Mouse (Mus musculus) forebrain, postnatal 0 days (tissue): Measurements from ENCODE around the gene Fam83e. TPM values are rescaled to one million over a fixed set of nuclear protein-coding genes. Genes with fewer than 3 reads are reported as not detected.

Source experiments
- ATAC-seq: fragments of 200-750 bp; cut with Nextera tagmentation; 2 replicates; pipeline ENCODE4 v1.8.0; 2017; ENCODE audit warnings: mild to moderate bottlenecking, moderate library complexity
- DNase-seq: peaks from one replicate; pipeline ENCODE4 v3.0.0-alpha.2; 2015
- H3K27ac ChIP-seq: fragments of 300-500 bp; sonication (generic); 2 replicates; pipeline ENCODE4 v1.5.1; 2014; ENCODE audit warnings: low read depth, mild to moderate bottlenecking, antibody characterized with exemption, low read length, moderate library complexity, mixed read lengths
- H3K27me3 ChIP-seq: fragments of 300-500 bp; sonication (generic); 2 replicates; pipeline ENCODE4 v1.6.1; 2014; ENCODE audit warnings: mild to moderate bottlenecking, low read length, mixed read lengths; ENCODE audit not compliant: insufficient read depth
- H3K36me3 ChIP-seq: fragments of 300-500 bp; sonication (generic); 2 replicates; pipeline ENCODE4 v1.6.1; 2014; ENCODE audit warnings: mild to moderate bottlenecking, moderate library complexity; ENCODE audit not compliant: insufficient read depth
- H3K4me1 ChIP-seq: fragments of 300-500 bp; sonication (generic); 2 replicates; pipeline ENCODE4 v1.6.1; 2014; ENCODE audit warnings: antibody characterized with exemption; ENCODE audit not compliant: insufficient read depth
- H3K4me2 ChIP-seq: fragments of 300-500 bp; sonication (generic); 2 replicates; pipeline ENCODE4 v1.6.1; 2014; ENCODE audit warnings: low read depth, mild to moderate bottlenecking, moderate library complexity
- H3K4me3 ChIP-seq: fragments of 300-500 bp; sonication (generic); 2 replicates; pipeline ENCODE4 v1.5.1; 2014; ENCODE audit warnings: low read depth, low read length, mixed read lengths
- H3K9ac ChIP-seq: fragments of 300-500 bp; sonication (generic); 2 replicates; pipeline ENCODE4 v1.6.1; 2014; ENCODE audit warnings: mild to moderate bottlenecking
- H3K9me3 ChIP-seq: fragments of 300-500 bp; sonication (generic); 2 replicates; pipeline ENCODE4 v1.6.1; 2016; ENCODE audit warnings: low read length
- CTCF ChIP-seq: sonication (generic); IDR thresholded peaks from 2 replicates; pipeline ENCODE4 v1.5.1; 2016; ENCODE audit warnings: antibody characterized with exemption, control low read depth, low read depth
- WGBS: fragments of 180-500 bp; shearing (Covaris S2); extraction: QIAGEN DNeasy Blood & Tissue Kit; methylation state at CpG from one replicate; pipeline ENCODE4 v1.1.7; 2014; 5-methylcytosine and 5-hydroxymethylcytosine counted together
- polyA plus RNA-seq: library from polyadenylated mRNA; unstranded; fragments of >200 nt; fragmentation: Nextera tagmentation; extraction: Ambion mirVana; gene quantifications from 2 replicates; pipeline ENCODE4 v1.2.1, GENCODE M21; 2015
- total RNA-seq: library from RNA; depleted of rRNA; stranded (reverse); fragments of >200 nt; gene quantifications from 2 replicates; pipeline ENCODE4 v1.2.3, GENCODE M21; 2014

The Fam83e gene
- total and polyA plus RNA-seq, 2 experiments from 2014 or later = 0.33 TPM; not detected in 1

GRCm38 (mm10) chr7:45719180-45719579 is 1.8 kb upstream of the Fam83e start:
- H3K27ac ChIP-seq = no peak overlapping the region
- no peak for TF ChIP-seq CTCF
- peaks cover 40% of the 10 kb centered on the region for H3K36me3 ChIP-seq
- H3K9me3 ChIP-seq = no peaks in the 10 kb centered on the region
- peak overlapping the region; percentile 65 for H3K4me2 ChIP-seq
- H3K4me1 ChIP-seq = peaks cover 17% of the 10 kb centered on the region
- no peak for ATAC-seq
- peak overlapping the region; percentile 91 for H3K9ac ChIP-seq
- no peaks in the 10 kb centered on the region for H3K27me3 ChIP-seq
- DNase-seq = no peak
- 82% methylated on average over 10 of the region's 10 CpGs for WGBS
- peak overlapping the region; percentile 72 for H3K4me3 ChIP-seq

- DNase-seq = no peak
- peaks cover 46% of the 10 kb centered on the region for H3K36me3 ChIP-seq
Observed at GRCm38 (mm10) chr7:45719738-45720412, 1.1 kb upstream of the Fam83e start.

GRCm38 (mm10) chr7:45721234-45721571 is 191 bp downstream of the Fam83e start:
- Histone ChIP-seq H3K9me3 (no peaks in the 10 kb centered on the region), H3K4me2 (no peak overlapping the region)

More at GRCm38 (mm10) chr7:45719738-45720412, 1.1 kb upstream of the Fam83e start:
- no peaks in the 10 kb centered on the region for H3K27me3 ChIP-seq
- no peak overlapping the region for H3K9ac ChIP-seq
- peaks cover 12% of the 10 kb centered on the region for H3K4me1 ChIP-seq
- ATAC-seq = no peak
- H3K4me2 ChIP-seq = 0 out of 2 replicates have a peak overlapping the region, but pooled peaks have one; percentile 65
- no peaks in the 10 kb centered on the region for H3K9me3 ChIP-seq
- 86% methylated on average over 15 of the region's 16 CpGs for WGBS
- H3K4me3 ChIP-seq = no peak overlapping the region
- H3K27ac ChIP-seq = no peak overlapping the region
- no peak for TF ChIP-seq CTCF

GRCm38 (mm10) chr7:45721642-45722347 is 783 bp downstream of the Fam83e start:
- H3K27me3 ChIP-seq = no peaks in the 10 kb centered on the region
- H3K9ac ChIP-seq = no peak overlapping the region
- no peak for DNase-seq
- no peak overlapping the region for H3K4me3 ChIP-seq
- H3K27ac ChIP-seq = no peak overlapping the region
- no peak for TF ChIP-seq CTCF
- no peak for ATAC-seq
- H3K4me1 ChIP-seq = peaks cover 5% of the 10 kb centered on the region; the same call in 1 of the 2 replicates
- no peaks in the 10 kb centered on the region for H3K9me3 ChIP-seq
- H3K4me2 ChIP-seq = no peak overlapping the region
- peaks cover 58% of the 10 kb centered on the region for H3K36me3 ChIP-seq
- WGBS = 60% methylated on average over 13 of the region's 13 CpGs

More at GRCm38 (mm10) chr7:45721234-45721571, 191 bp downstream of the Fam83e start:
- no peak overlapping the region for H3K27ac ChIP-seq
- H3K36me3 ChIP-seq = peaks cover 56% of the 10 kb centered on the region
- DNase-seq = no peak
- TF ChIP-seq CTCF = no peak
- WGBS = 85% methylated on average over 7 of the region's 7 CpGs
- no peaks in the 10 kb centered on the region for H3K27me3 ChIP-seq
- no peak overlapping the region for H3K4me3 ChIP-seq
- ATAC-seq = no peak
- no peak overlapping the region for H3K9ac ChIP-seq
- peaks cover 5% of the 10 kb centered on the region for H3K4me1 ChIP-seq

GRCm38 (mm10) chr7:45722348-45722713 is 1.3 kb downstream of the Fam83e start:
- 83% methylated on average over 13 of the region's 13 CpGs for WGBS
- Histone ChIP-seq H3K9me3 (no peaks in the 10 kb centered on the region), H3K27ac (no peak overlapping the region), H3K36me3 (peaks cover 61% of the 10 kb centered on the region), H3K4me1 (peaks cover 5% of the 10 kb centered on the region; the same call in 1 of the 2 replicates), H3K4me2 (no peak overlapping the region), H3K4me3 (no peak overlapping the region), H3K9ac (no peak overlapping the region), H3K27me3 (no peaks in the 10 kb centered on the region)
- no peak for TF ChIP-seq CTCF
- DNase-seq (no peak), ATAC-seq (no peak)

- no peak for ATAC-seq
- Histone ChIP-seq H3K9me3 (no peaks in the 10 kb centered on the region), H3K9ac (no peak overlapping the region), H3K27me3 (no peaks in the 10 kb centered on the region), H3K27ac (no peak overlapping the region), H3K4me3 (no peak overlapping the region), H3K36me3 (peaks cover 61% of the 10 kb centered on the region), H3K4me1 (peaks cover 5% of the 10 kb centered on the region; the same call in 1 of the 2 replicates), H3K4me2 (no peak overlapping the region)
- no peak for TF ChIP-seq CTCF
- 91% methylated on average over 4 of the region's 4 CpGs for WGBS
- DNase-seq = no peak
Observed at GRCm38 (mm10) chr7:45723301-45723700, 2.3 kb downstream of the Fam83e start.

GRCm38 (mm10) chr7:45723781-45724180 is 2.8 kb downstream of the Fam83e start:
- Histone ChIP-seq H3K4me3 (no peak overlapping the region), H3K9ac (no peak overlapping the region), H3K36me3 (peaks cover 63% of the 10 kb centered on the region), H3K4me2 (no peak overlapping the region), H3K4me1 (peaks cover 3% of the 10 kb centered on the region; the same call in 1 of the 2 replicates), H3K27me3 (no peaks in the 10 kb centered on the region), H3K9me3 (no peaks in the 10 kb centered on the region), H3K27ac (no peak overlapping the region)
- 91% methylated on average over 14 of the region's 14 CpGs for WGBS
- no peak for DNase-seq
- ATAC-seq = no peak
- TF ChIP-seq CTCF = no peak
